Mouse (Mus musculus) cerebellum, adult 18-20 months (tissue): ENCODE data around the gene Cnnm3.
"Not testable (repeated sequence)": the region's sequence is repeated elsewhere in the genome, so short reads cannot be mapped to it uniquely, and the experiment has no call there.

Experiments used
- DNase-seq, 2 experiments: peaks; one replicate each; pipeline ENCODE4 v3.0.0; 2021

The Cnnm3 gene

GRCm38 (mm10) chr1:36536783-36537182 is 25.1 kb downstream of the Cnnm3 start, which contains the start of gene Ankrd23:
TSS of gene Ankrd23 (minus strand) at chr1:36536883.
- not testable (repeated sequence) for DNase-seq

DNA sequence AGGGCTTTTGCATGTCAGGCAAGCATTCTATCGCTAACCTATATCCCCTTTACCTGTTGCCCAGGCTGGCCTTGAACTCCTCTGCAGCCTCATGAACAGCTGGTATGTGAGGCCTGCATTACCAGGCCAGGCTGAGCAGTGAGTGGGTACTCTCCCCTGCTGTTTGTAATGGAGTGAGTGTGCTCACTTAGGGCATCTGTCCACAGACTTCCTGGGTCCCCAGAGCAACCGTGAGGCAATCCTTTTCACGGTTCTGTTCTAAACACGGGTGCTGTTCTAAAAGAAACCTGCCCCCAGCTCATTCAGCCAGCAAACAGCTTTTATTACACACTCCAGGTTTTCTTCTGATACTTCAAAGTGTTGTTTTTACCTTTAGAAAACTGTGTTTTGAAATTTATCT is 27.1 kb downstream of the Cnnm3 start:
- DNase-seq = no peak

DNA sequence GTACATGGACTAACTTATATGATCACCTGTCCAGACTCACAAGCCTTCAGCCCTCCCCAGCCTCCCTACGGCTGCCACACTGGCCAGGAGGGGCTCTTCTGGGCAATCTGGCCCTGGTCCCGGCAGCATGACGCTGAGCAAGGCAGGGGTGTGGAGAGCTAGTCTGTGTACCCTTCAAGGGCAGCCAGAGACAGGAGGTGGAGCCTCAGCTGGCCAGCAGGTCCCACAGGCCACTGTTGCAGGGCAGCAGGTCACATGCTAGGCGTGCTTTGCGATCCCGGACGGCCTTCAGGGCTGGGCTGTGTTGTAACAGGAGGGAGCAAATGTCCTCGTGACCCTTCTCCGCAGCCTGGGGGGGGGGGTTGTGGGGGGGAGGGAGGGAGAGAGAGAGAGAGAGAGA is 27.5 kb downstream of the Cnnm3 start, which contains the start of gene Gm42417:
Gene Gm42417 (minus strand): TSS at position 244 of the 400 bp plus-strand sequence.
- DNase-seq = peak in 1 of 2 experiments; percentile 19

DNA sequence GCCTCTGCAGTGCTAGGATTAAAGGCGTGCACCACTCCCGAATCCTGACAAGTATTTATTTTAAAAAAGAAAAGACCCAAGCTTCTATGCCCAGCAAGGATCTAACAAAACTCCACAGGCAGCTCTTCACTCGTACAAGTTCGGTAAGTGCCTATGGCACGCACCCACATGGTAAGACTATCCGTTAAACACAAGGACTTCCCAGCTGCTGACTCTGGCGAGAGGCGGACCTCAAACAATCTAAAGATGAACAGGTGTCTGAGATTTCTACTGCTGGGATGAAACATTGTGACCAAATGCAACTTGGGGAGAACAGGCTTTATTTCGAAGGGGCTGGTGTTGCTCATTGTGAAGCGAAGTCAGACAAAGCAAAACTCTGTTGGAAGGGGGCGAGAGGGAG is 28.5 kb downstream of the Cnnm3 start:
- DNase-seq = peak in 1 of 2 experiments; percentile 6

GRCm38 (mm10) chr1:36540807-36541206 is 29.1 kb downstream of the Cnnm3 start:
- peak in 1 of 2 experiments; percentile 30 for DNase-seq

GRCm38 (mm10) chr1:36541844-36542243 is 30.2 kb downstream of the Cnnm3 start:
- peak; percentile 68 to 72 for DNase-seq

- DNase-seq = peak in 1 of 2 experiments; percentile 9
These were observed 31.3 kb downstream of the Cnnm3 start for GRCm38 (mm10) chr1:36542925-36543324.

GRCm38 (mm10) chr1:36545382-36545781 is 33.7 kb downstream of the Cnnm3 start:
- peak in 1 of 2 experiments; percentile 11 for DNase-seq

- peak; percentile 39 to 41 for DNase-seq
These were observed 34.4 kb downstream of the Cnnm3 start for GRCm38 (mm10) chr1:36545845-36546600.

GRCm38 (mm10) chr1:36546888-36547471 is 35.3 kb downstream of the Cnnm3 start, which contains the start of gene Ankrd39:
TSS of gene Ankrd39 (minus strand) at chr1:36547445.
- peak; percentile 97 to 100 for DNase-seq

DNA sequence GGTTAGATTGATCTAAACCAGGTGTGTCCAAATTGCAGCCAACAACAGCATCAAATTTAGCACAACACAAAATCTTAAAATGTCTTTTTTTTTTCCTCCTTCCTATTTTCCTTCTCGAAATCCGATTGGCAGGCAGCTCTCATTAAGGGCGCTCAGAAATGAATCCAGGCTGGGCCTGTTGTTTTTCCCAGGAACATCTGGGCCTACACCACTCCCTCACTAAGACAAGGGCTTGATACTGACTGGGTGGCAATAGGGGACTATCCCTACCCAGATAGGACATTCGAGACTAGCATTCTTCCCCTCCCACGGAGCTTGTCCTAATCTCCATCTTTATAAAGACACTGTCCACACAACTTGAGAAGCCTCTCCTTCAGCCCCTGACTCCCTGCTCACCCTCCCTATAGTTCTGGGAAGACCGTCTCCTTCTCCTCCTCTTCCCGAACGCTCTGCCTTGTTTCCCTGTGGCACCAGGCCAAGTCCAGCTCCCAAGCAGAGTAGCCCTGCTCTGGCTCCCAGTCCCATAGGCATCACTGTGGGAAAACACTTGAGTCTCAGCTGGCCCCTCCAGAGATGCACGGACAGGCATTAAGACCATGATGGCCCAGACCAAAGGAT is 36.4 kb downstream of the Cnnm3 start:
- peak; percentile 53 to 55 for DNase-seq

DNA sequence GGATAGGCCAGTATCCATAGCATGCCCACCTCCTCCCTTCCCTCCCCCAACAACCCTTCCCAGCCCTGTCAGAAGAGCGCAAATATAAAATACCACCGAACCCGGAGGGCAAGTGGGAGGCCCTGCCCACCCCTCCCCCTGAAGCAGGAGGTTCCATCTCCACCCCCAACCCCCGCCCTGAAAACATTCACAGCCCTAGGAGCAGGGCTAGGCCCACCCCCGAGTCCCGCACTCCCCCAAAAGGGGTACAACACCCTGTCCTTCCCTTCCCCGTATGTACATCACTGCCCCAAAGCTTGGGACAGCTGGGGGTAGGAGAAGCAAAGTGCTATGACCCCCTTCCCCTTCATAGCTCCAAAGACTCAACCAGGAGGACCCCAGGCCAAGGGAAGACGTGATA is 37.1 kb downstream of the Cnnm3 start:
- no peak for DNase-seq

DNA sequence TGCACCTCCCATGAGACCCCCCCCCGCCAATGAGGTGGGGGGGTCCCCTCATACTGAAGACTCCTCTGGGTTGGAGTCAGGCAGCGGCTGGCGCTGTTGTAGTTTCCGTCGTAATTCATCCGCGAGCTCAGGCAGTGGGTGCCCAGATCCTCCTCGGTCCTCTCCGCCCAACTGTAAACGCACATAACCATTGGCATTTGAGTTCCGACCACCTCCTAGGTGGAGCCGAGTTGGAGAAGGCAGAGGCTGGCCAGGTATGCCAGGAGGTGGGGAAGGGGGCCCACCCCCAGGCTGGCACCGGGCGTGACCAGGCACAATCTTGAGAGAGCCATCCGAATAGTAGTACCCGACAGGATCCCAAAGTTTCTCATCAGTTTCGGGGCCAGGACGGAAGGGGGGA is 37.8 kb downstream of the Cnnm3 start:
- peak in 1 of 2 experiments; percentile 33 for DNase-seq

- DNase-seq = peak; percentile 62 to 72
These were observed 38.6 kb downstream of the Cnnm3 start for GRCm38 (mm10) chr1:36550075-36550863.

DNA sequence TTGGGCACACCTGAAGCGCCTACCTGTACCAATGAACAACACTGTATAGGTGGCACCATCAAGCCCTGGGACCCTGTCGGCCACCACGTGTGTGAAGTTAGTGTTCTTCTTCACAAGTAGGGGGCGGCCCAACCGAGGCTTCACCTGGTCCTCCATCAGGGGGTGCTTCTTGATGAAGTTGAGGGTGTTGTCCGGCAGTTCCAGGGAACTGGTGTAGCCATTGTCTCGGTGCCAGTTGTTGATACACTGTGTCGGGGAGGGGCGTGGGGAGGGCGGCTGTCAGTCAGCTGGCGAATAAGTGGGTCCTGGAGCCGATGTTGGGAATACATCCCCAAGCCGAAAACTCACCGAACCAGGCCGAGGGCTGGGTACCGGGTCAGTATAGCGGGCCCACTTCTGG is 40.2 kb downstream of the Cnnm3 start:
- peak in 1 of 2 experiments; percentile 40 for DNase-seq

GRCm38 (mm10) chr1:36552506-36552905 is 40.8 kb downstream of the Cnnm3 start:
- peak; percentile 78 to 81 for DNase-seq

- no peak for DNase-seq
These were observed 43.1 kb downstream of the Cnnm3 start for GRCm38 (mm10) chr1:36554633-36555399.

GRCm38 (mm10) chr1:36555798-36556395 is 44.2 kb downstream of the Cnnm3 start:
- peak; percentile 58 to 61 for DNase-seq

DNA sequence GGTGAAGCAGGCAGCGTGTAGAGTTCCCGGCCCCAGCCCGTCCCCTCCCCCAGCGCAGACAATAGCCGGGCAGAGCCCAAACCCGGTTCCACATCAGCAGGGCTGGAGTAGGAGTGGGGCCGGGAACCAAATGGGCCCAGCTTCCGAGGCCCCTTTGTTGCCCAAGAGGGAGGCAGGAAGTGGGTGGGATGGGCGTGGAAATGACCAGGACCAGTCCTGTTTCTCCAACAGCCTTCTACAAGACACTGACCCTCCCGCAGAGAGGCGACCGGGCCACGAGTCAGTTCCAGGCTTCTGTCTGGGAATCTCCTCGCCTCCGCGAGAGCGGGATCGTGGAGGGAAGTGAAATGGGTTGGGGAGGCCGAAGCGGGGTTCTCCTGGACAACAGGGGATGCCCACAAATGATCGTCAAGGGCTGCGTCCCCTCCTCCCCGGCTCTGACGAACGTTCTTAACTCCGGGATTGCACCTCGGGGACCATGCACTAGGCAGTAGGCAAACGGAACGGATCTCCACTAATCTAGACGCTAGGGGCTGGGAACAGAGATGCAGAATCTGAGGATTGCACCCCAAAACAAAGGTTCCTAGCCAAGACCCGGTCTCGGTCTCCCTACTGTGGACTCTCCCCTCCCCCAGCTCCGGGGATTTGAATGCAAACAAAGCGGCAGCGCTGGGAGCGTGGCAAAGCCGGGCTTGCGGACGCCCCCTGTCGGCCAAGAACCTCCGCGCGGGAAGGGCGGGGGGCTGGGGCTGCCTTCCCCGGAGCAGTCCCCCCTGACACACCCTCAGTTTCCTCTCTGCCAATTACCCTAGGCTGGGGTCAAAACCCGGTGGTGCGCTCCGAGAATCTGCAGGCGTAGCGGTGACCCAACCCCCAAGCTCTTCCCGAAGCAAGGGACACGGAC is 45.1 kb downstream of the Cnnm3 start:
- peak; percentile 94 to 97 for DNase-seq

GRCm38 (mm10) chr1:36557457-36558011 is 45.9 kb downstream of the Cnnm3 start:
- DNase-seq = peak; percentile 62 to 77
